Mouse (Mus musculus) limb, embryonic 13.5 days (tissue): ENCODE results near the gene Sergef. TPM values are rescaled to one million over a fixed set of nuclear protein-coding genes. Genes with fewer than 3 reads are reported as not detected.
A peak's percentile ranks its signal among the peaks of the same experiment; 100 is the strongest.

Source experiments
- ATAC-seq: fragments of 200-750 bp; cut with Nextera tagmentation; 2 replicates; pipeline ENCODE4 v1.8.0; 2017; ENCODE audit warnings: low read depth, moderate number of reproducible peaks, moderate TSS enrichment; ENCODE audit not compliant: low FRiP score
- H3K27ac ChIP-seq: fragments of 300-500 bp; sonication (generic); 2 replicates; pipeline ENCODE4 v1.5.1; 2015; ENCODE audit warnings: inconsistent platforms, mild to moderate bottlenecking, moderate library complexity
- H3K27me3 ChIP-seq: fragments of 300-500 bp; sonication (generic); 2 replicates; pipeline ENCODE4 v1.6.1; 2015; ENCODE audit warnings: mild to moderate bottlenecking, inconsistent platforms
- H3K36me3 ChIP-seq: fragments of 300-500 bp; sonication (generic); 2 replicates; pipeline ENCODE4 v1.6.1; 2015; ENCODE audit warnings: inconsistent platforms, mild to moderate bottlenecking, moderate library complexity
- H3K4me1 ChIP-seq: fragments of 300-500 bp; sonication (generic); 2 replicates; pipeline ENCODE4 v1.6.1; 2015; ENCODE audit warnings: inconsistent platforms
- H3K4me2 ChIP-seq: fragments of 300-500 bp; sonication (generic); replicated peaks from 2 replicates; pipeline ENCODE4 v1.6.1; 2015; ENCODE audit warnings: inconsistent platforms, mild to moderate bottlenecking, moderate library complexity
- H3K4me3 ChIP-seq: fragments of 300-500 bp; sonication (generic); 2 replicates; pipeline ENCODE4 v1.5.1; 2015; ENCODE audit warnings: moderate library complexity, mild to moderate bottlenecking, inconsistent platforms
- H3K9ac ChIP-seq: fragments of 300-500 bp; sonication (generic); 2 replicates; pipeline ENCODE4 v1.6.1; 2015; ENCODE audit warnings: mild to moderate bottlenecking, inconsistent platforms
- H3K9me3 ChIP-seq: fragments of 300-500 bp; sonication (generic); 2 replicates; pipeline ENCODE4 v1.6.1; 2016; ENCODE audit warnings: inconsistent platforms
- WGBS: fragments of 180-500 bp; shearing (Covaris S2); methylation state at CpG from one replicate; pipeline ENCODE4 v1.1.7; 2015; 5-methylcytosine and 5-hydroxymethylcytosine counted together
- polyA plus RNA-seq: library from polyadenylated mRNA; unstranded; fragments of >200 nt; fragmentation: Nextera tagmentation; extraction: Ambion mirVana; gene quantifications from 2 replicates; pipeline ENCODE4 v1.2.1, GENCODE M21; 2015

Sergef gene
- polyA plus RNA-seq, 1 experiment from 2014 or later, result 13.2 TPM

DNA sequence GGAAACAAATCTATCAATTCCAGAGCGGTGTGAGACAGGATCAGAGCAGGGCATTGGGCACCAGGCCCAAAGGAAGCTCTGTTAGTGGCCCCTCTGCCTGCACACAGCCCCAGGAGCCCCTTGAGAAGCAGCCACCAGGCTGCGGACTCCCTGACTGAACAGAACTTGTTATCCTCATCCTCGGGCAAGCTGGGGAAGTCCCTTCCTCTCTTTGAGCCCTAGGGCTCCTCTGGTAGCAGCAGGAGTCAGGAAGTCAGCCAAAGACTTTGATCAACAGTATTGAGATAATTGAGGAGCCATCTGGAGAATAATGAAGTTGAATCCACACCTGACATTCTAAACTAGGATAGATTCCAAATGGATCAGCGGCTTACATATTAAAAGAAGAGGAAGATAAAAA is 135.4 kb downstream of the Sergef start:
- Histone ChIP-seq H3K4me1 (no peaks in the 10 kb centered on the region), H3K36me3 (peaks cover 4% of the 10 kb centered on the region; the same call in 1 of the 2 replicates), H3K27me3 (no peaks in the 10 kb centered on the region), H3K4me3 (no peak overlapping the region), H3K27ac (no peak overlapping the region), H3K9me3 (0 out of 2 replicates have a peak, but pooled peaks cover 2% of the 10 kb centered on the region), H3K9ac (no peak overlapping the region), H3K4me2 (no peak overlapping the region)
- 37% methylated on average over 4 of the region's 4 CpGs for WGBS
- no peak for ATAC-seq

DNA sequence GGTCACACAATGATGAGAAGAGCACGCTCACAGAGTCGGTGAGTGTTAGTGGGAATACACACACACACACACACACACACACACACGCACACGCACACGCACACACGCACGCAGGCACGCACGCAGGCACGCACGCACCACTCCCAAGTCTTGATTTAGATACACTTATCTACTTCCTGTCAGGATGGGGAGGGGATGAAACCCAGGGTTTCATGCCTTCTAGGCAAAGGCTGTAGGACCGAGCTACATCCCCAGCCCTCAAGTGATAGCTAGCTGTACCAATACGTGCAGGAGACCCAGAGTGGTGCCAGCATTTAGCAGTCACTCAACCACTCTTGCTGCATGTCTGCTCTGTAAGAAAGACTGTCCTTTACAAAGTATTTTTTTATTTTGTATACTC is 137.0 kb downstream of the Sergef start:
- Histone ChIP-seq H3K27me3 (no peaks in the 10 kb centered on the region), H3K36me3 (peaks cover 4% of the 10 kb centered on the region; the same call in 1 of the 2 replicates), H3K4me2 (no peak overlapping the region), H3K27ac (no peak overlapping the region), H3K4me1 (no peaks in the 10 kb centered on the region), H3K4me3 (no peak overlapping the region), H3K9me3 (0 out of 2 replicates have a peak, but pooled peaks cover 2% of the 10 kb centered on the region), H3K9ac (no peak overlapping the region)
- no peak for ATAC-seq
- WGBS, result 89% methylated on average over 13 of the region's 13 CpGs

DNA sequence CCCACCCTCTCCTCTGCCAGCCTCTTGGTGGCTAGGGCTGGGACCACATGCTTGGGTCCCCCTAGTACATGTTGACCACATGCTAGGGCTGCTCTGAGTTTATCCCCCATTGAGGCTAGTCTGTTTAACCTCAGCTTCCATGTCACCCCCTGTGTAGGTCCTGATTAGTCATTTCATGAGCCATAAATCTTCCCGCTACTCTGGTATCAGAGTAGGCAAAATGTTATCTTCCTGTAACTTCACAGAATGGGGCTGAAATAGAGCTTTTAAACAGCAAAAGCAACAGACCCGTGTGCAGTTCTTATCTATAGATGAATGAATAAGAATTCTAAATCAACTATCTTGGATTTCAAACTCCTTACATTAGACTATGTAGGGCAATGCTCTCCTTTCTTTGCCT is 138.1 kb downstream of the Sergef start:
- H3K27ac ChIP-seq, result no peak overlapping the region
- ATAC-seq, result no peak
- H3K27me3 ChIP-seq, result no peaks in the 10 kb centered on the region
- H3K4me1 ChIP-seq, result no peaks in the 10 kb centered on the region
- H3K4me2 ChIP-seq, result no peak overlapping the region
- WGBS, result 79% methylated on average over 2 of the region's 2 CpGs
- no peak overlapping the region for H3K9ac ChIP-seq
- no peak overlapping the region for H3K4me3 ChIP-seq
- no peaks in the 10 kb centered on the region for H3K9me3 ChIP-seq
- H3K36me3 ChIP-seq, result peaks cover 4% of the 10 kb centered on the region; the same call in 1 of the 2 replicates

DNA sequence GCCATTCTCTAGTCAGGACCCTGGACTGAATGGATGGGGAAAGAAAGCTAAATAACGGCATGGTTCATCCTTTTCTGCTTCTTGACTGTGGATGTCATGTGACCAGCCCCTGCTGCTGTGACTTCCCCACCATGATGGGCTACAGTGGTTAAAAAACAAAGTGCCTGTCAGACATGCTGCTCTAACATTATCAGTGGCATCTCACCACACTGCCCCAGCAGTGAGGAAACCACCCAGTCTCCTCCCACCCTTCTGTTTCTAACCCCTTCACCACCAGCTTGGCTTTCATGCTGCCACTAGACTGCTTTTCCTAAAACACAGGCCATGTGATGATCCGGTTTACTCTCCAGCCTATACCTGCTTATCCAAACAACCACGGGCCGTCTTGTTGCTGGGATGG is 140.0 kb downstream of the Sergef start:
- Histone ChIP-seq H3K9ac (no peak overlapping the region), H3K27me3 (no peaks in the 10 kb centered on the region)
- 91% methylated on average over 4 of the region's 4 CpGs for whole genome bisulfite sequencing

DNA sequence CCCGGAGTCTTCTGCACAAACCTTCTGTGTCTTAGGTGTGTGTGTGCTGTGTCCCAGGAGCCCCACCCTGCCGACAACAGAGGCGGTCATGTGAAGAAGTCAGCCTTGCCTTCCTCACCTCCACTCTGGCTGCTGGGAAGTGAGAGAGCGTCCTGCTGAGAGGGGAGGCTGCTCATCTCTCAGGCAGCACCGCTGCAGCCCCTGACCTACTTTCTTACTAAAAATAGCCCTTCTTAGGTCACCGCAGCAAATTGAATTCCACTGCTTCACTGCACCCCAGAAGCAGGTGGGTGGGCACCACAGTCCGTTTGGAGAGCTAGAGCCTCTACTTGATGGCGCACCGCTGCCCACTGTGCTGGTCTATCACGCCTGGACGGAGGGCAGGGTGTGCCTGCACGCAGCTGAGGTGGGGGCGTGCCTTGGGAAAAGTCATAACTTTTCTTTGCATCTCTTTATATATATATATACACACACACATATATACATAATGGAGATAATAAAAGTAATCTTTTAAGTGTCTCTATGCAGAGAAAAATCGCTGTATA is 147.4 kb downstream of the Sergef start:
- Histone ChIP-seq H3K27ac (no peak overlapping the region), H3K4me1 (0 out of 2 replicates have a peak, but pooled peaks cover 3% of the 10 kb centered on the region), H3K36me3 (no peaks in the 10 kb centered on the region), H3K27me3 (no peaks in the 10 kb centered on the region), H3K4me2 (no peak overlapping the region), H3K9ac (no peak overlapping the region), H3K9me3 (no peaks in the 10 kb centered on the region), H3K4me3 (no peak overlapping the region)
- WGBS, result 65% methylated on average over 14 of the region's 14 CpGs
- ATAC-seq, result no peak

More for the DNA sequence above, 140.0 kb downstream of the Sergef start:
- ATAC-seq, result no peak
- no peaks in the 10 kb centered on the region for H3K9me3 ChIP-seq
- H3K27ac ChIP-seq, result no peak overlapping the region
- H3K4me1 ChIP-seq, result no peaks in the 10 kb centered on the region
- H3K36me3 ChIP-seq, result peaks cover 4% of the 10 kb centered on the region; the same call in 1 of the 2 replicates
- H3K4me2 ChIP-seq, result no peak overlapping the region
- H3K4me3 ChIP-seq, result no peak overlapping the region

DNA sequence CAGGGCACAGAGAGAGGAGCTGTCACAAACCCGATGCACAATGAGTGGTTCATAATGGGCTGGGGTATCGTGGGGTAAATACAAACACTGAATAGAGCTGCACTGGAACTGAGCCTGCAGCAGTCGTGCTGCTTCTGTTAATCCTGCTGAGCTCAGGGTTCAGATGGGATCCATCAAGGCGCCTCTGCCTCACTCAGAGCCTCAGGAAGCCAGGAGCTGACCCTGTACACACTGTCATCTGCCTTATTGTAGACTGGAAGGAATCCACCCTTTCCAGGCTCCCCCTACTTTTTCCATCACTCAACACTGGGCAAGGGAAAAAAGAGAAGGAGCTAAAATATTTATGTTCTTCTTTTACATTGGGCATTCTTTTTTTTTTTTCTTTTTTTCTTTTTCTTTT is 152.3 kb downstream of the Sergef start:
- Histone ChIP-seq H3K36me3 (no peaks in the 10 kb centered on the region), H3K4me2 (no peak overlapping the region), H3K4me1 (0 out of 2 replicates have a peak, but pooled peaks cover 2% of the 10 kb centered on the region), H3K27ac (no peak overlapping the region), H3K9ac (no peak overlapping the region), H3K27me3 (no peaks in the 10 kb centered on the region), H3K9me3 (no peaks in the 10 kb centered on the region), H3K4me3 (no peak overlapping the region)
- ATAC-seq, result no peak
- WGBS, result 64% methylated on average over 4 of the region's 4 CpGs

DNA sequence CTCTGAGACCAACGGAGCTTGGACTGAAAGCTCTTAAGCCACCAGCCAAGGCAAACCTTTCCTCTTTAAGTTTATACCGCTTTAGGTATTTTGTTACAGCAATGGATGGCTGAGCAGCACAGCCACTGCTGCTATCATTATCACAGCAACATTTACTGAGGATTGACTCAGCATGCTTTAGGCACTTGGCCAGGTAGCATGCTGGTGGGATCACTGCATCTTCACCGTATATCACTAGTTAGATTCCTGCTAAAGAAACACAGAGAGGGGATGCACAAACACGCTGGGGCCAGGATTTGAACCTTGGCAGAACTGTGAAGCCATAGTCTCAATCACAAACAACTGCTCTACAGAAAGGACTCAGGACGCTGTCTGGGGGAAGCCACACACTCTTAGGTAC is 152.8 kb downstream of the Sergef start:
- WGBS, result 80% methylated on average over 5 of the region's 5 CpGs
- H3K4me2 ChIP-seq, result no peak overlapping the region
- H3K27me3 ChIP-seq, result no peaks in the 10 kb centered on the region
- H3K36me3 ChIP-seq, result no peaks in the 10 kb centered on the region
- no peaks in the 10 kb centered on the region for H3K9me3 ChIP-seq
- no peak overlapping the region for H3K4me3 ChIP-seq
- H3K27ac ChIP-seq, result no peak overlapping the region
- H3K4me1 ChIP-seq, result no peaks in the 10 kb centered on the region
- ATAC-seq, result no peak
- no peak overlapping the region for H3K9ac ChIP-seq

DNA sequence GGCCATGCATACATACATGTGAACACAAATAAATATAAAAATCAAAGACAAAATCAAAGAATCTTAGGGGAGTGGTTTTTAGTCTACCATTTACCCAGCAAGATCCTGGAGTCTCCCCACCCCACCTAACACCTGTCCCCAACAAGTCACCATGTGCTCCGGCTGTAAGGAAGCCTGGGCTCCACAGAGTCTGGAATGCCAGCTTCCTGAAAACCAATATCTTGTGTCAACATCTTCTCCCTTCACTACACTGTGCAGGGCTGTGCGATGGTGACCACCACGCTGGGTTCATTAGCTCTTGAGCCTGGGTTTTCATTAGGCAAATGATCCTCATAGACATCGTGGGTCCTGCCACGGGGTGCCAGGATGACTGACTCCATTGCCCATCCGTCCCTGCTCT is 155.4 kb downstream of the Sergef start:
- no peaks in the 10 kb centered on the region for H3K36me3 ChIP-seq
- 82% methylated on average over 6 of the region's 6 CpGs for WGBS

DNA sequence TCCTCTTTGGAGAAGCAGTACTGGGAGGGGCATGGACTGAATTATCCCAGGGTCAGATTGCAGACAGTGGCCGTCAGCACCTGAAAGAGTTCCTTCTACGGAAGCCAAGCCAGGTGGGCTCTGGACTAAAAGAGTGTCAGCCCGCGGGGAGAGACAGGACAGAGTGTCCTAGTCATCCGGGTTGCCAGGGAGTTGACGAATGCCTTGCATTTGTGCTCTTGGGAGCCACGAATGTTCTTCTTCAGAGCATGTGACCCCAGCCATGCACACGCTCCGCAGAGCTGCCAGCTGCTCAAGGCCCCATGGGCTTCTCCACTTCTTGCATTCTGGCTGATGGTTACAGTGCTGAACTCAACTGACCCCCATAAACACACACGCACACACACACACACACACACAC is 156.6 kb downstream of the Sergef start:
- H3K9ac ChIP-seq, result no peak overlapping the region
- H3K9me3 ChIP-seq, result no peaks in the 10 kb centered on the region
- no peaks in the 10 kb centered on the region for H3K27me3 ChIP-seq
- no peak overlapping the region for H3K27ac ChIP-seq
- H3K36me3 ChIP-seq, result no peaks in the 10 kb centered on the region
- 59% methylated on average over 10 of the region's 10 CpGs for WGBS
- no peak overlapping the region for H3K4me3 ChIP-seq
- ATAC-seq, result no peak
- H3K4me2 ChIP-seq, result no peak overlapping the region
- no peaks in the 10 kb centered on the region for H3K4me1 ChIP-seq

More for the DNA sequence above, 155.4 kb downstream of the Sergef start:
- Histone ChIP-seq H3K27ac (no peak overlapping the region), H3K4me1 (no peaks in the 10 kb centered on the region), H3K4me3 (no peak overlapping the region), H3K9me3 (no peaks in the 10 kb centered on the region), H3K27me3 (no peaks in the 10 kb centered on the region), H3K9ac (no peak overlapping the region), H3K4me2 (no peak overlapping the region)
- ATAC-seq, result no peak

DNA sequence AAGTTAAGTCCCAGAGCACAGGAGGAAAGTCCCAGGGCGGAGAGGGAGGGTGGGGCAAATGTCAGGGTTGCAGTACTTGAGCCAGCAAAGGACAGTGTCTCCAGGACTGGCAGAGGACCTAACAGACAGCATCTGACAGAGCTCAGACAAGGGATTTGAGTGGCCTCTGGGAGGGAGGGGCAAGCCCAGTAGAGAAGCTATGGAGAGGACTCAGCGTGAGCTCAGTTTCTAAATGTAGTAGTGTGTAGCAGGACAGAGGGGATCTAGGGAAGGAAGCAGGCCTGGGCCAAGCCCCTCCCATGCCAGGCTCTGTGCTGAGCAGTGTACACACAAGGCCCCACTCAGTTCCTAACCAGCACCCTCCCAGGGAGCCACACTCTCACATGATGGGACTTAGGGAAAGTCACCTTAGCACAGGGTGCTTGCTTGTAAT is 157.5 kb downstream of the Sergef start:
- H3K4me3 ChIP-seq, result no peak overlapping the region
- H3K27me3 ChIP-seq, result no peaks in the 10 kb centered on the region
- no peaks in the 10 kb centered on the region for H3K4me1 ChIP-seq
- no peak overlapping the region for H3K9ac ChIP-seq
- 78% methylated on average over 2 of the region's 2 CpGs for WGBS
- peak; percentile 52 for ATAC-seq
- no peak overlapping the region for H3K4me2 ChIP-seq
- no peak overlapping the region for H3K27ac ChIP-seq
- no peaks in the 10 kb centered on the region for H3K36me3 ChIP-seq
- no peaks in the 10 kb centered on the region for H3K9me3 ChIP-seq

DNA sequence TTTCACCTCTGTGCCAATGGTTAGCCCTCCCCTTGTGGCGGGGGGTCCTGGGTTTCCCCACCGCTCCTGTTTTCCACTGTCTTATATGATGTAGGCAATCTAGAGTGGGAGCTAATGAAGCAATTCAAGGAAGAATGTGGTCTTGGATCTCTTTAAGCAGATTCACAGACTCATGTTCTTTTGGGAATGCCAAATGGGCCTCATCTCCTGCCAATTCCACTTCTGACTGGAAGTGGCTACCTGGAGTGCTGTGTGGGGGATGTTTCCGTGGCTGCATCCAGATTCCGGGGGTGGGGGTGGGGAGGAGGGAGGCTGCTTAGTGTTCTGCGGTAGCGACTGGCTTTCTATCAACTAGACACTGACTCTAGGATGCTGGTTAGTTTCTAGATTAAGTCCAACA is 159.8 kb downstream of the Sergef start:
- no peak for ATAC-seq
- no peak overlapping the region for H3K27ac ChIP-seq
- H3K9ac ChIP-seq, result no peak overlapping the region
- WGBS, result 61% methylated on average over 6 of the region's 6 CpGs
- H3K4me3 ChIP-seq, result no peak overlapping the region
- no peaks in the 10 kb centered on the region for H3K9me3 ChIP-seq
- H3K4me2 ChIP-seq, result no peak overlapping the region
- no peaks in the 10 kb centered on the region for H3K4me1 ChIP-seq
- no peaks in the 10 kb centered on the region for H3K36me3 ChIP-seq
- no peaks in the 10 kb centered on the region for H3K27me3 ChIP-seq

DNA sequence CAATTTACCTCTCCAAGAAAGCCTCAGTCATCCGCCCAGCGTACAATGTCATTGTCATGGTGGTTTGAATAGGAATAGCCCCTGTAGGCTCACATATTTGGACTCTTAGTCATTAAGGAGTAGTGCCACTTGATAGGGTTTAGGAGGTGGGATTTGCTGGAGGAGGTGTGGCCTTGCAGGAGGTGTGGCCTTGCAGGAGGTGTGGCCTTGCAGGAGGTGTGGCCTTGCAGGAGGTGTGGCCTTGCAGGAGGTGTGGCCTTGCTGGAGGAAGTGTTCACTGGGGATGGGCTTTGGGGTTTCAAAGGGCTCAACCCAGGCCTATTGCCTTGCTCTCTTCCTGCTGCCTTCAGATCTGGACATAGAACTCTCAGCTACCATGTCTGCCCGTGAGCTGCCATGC is 162.2 kb downstream of the Sergef start:
- Histone ChIP-seq H3K4me1 (peaks cover 12% of the 10 kb centered on the region), H3K4me3 (no peak overlapping the region), H3K36me3 (no peaks in the 10 kb centered on the region), H3K9ac (no peak overlapping the region), H3K27me3 (no peaks in the 10 kb centered on the region), H3K9me3 (no peaks in the 10 kb centered on the region), H3K27ac (no peak overlapping the region), H3K4me2 (no peak overlapping the region)
- no peak for ATAC-seq
- 94% methylated on average over 3 of the region's 3 CpGs for WGBS

DNA sequence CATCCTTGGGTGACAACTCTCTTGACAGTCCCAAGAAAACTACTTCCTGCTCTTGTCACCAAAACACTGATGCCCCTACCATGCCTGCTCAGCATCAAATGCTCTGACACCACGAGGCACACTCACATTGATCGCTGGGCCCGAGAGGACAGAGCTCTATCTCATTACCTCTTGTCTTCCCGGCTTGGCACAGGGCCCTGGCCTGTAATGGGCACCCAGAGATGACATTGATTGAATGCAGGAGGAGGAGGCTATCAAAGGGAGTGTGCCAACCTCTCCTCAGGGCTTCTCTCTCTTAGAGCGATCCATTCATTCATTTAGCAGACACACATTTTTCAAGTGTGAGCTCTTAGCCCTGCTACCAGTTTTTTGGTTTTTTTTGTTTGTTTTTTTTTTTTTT is 164.1 kb downstream of the Sergef start:
- H3K27me3 ChIP-seq, result no peaks in the 10 kb centered on the region

More for the DNA sequence above, 164.1 kb downstream of the Sergef start:
- Histone ChIP-seq H3K4me1 (peaks cover 12% of the 10 kb centered on the region), H3K36me3 (no peaks in the 10 kb centered on the region), H3K4me3 (no peak overlapping the region), H3K9ac (no peak overlapping the region), H3K27ac (no peak overlapping the region), H3K4me2 (no peak overlapping the region), H3K9me3 (no peaks in the 10 kb centered on the region)
- ATAC-seq, result no peak
- 83% methylated on average over 5 of the region's 5 CpGs for WGBS
